Mouse (Mus musculus): ENCODE results near the gene Olfr518. TPM values are rescaled to one million over a fixed set of nuclear protein-coding genes. Genes with fewer than 3 reads are reported as not detected.
A peak's percentile ranks its signal among the peaks of the same experiment; 100 is the strongest.

Olfr518 gene
- polyA plus RNA-seq (2012; rRNA removed) = not detected in 2 replicates

- DNase-seq (ENCODE audit: extremely low spot score in 1 of 2, low spot score in 1 of 2) = no peak
Measured at GRCm38 (mm10) chr7:108884906-108885305, at the start of gene Olfr518. TSS of gene Olfr518 (minus strand) at chr7:108885006.

- DNase-seq (ENCODE audit: extremely low spot score in 1 of 2, low spot score in 1 of 2) = peak; percentile 97 to 99
Measured at GRCm38 (mm10) chr7:108933794-108934731, 49.3 kb upstream of the Olfr518 start, which contains the start of gene Eif3f. TSS of gene Eif3f (plus strand) at chr7:108934417.

GRCm38 (mm10) chr7:108929726-108930393 lies 45.1 kb upstream of the Olfr518 start, which contains the start of gene Nlrp10:
TSS of gene Nlrp10 (minus strand) at chr7:108930178.
- no peak for DNase-seq (ENCODE audit: extremely low spot score in 1 of 2, low spot score in 1 of 2)

- DNase-seq (ENCODE audit: extremely low spot score in 1 of 2, low spot score in 1 of 2) = peak in 1 of 2 experiments; percentile 48
Measured at GRCm38 (mm10) chr7:108928280-108929188, 43.7 kb upstream of the Olfr518 start.

- no peak for DNase-seq (ENCODE audit: extremely low spot score in 1 of 2, low spot score in 1 of 2)
Measured at GRCm38 (mm10) chr7:108927043-108927442, 42.2 kb upstream of the Olfr518 start.

- no peak for DNase-seq (ENCODE audit: extremely low spot score in 1 of 2, low spot score in 1 of 2)
Measured at GRCm38 (mm10) chr7:108903969-108904368, 19.2 kb upstream of the Olfr518 start.

GRCm38 (mm10) chr7:108894320-108894719 lies 9.5 kb upstream of the Olfr518 start, which contains the start of gene Olfr519:
TSS of gene Olfr519 (minus strand) at chr7:108894420.
- DNase-seq (ENCODE audit: extremely low spot score in 1 of 2, low spot score in 1 of 2) = no peak

GRCm38 (mm10) chr7:108872279-108872678 lies 12.5 kb downstream of the Olfr518 start, which contains the start of gene Olfr517:
TSS of gene Olfr517 (minus strand) at chr7:108872379.
- no peak for DNase-seq (ENCODE audit: extremely low spot score in 1 of 2, low spot score in 1 of 2)

- DNase-seq (ENCODE audit: extremely low spot score in 1 of 2, low spot score in 1 of 2) = no peak
Measured at GRCm38 (mm10) chr7:108850429-108850828, 34.4 kb downstream of the Olfr518 start, which contains the start of gene Olfr516. TSS of gene Olfr516 (minus strand) at chr7:108850529.

Other genes with a start within 250 kb of the Olfr518 start
- 0.08 TPM in 1 of 2 replicates, not detected in the other for gene Olfr509, start 233.1 kb downstream of the Olfr518 start, polyA plus RNA-seq (2012; rRNA removed)
- gene Olfr510, start 218.6 kb downstream of the Olfr518 start, polyA plus RNA-seq (2012; rRNA removed) = 0.10 TPM in 1 of 2 replicates, not detected in the other
- not detected in 2 replicates for gene Olfr512, start 171.7 kb downstream of the Olfr518 start, polyA plus RNA-seq (2012; rRNA removed)
- not detected in 2 replicates for gene Olfr513, start 134.0 kb downstream of the Olfr518 start, polyA plus RNA-seq (2012; rRNA removed)
- not detected in 2 replicates for gene Olfr514, start 59.0 kb downstream of the Olfr518 start, polyA plus RNA-seq (2012; rRNA removed)
- not detected in 2 replicates for gene Olfr516, start 34.5 kb downstream of the Olfr518 start, polyA plus RNA-seq (2012; rRNA removed)
- gene Olfr517, start 12.6 kb downstream of the Olfr518 start, polyA plus RNA-seq (2012; rRNA removed) = not detected in 2 replicates
- not detected in 2 replicates for gene Olfr519, start 9.4 kb upstream of the Olfr518 start, polyA plus RNA-seq (2012; rRNA removed)
- 0.66 and 0.71 TPM in 2 replicates for gene Nlrp10, start 45.2 kb upstream of the Olfr518 start, polyA plus RNA-seq (2012; rRNA removed)
- gene Eif3f, start 49.4 kb upstream of the Olfr518 start, polyA plus RNA-seq (2012; rRNA removed) = 104 and 113 TPM in 2 replicates
- gene Tub, start 65.3 kb upstream of the Olfr518 start, polyA plus RNA-seq (2012; rRNA removed) = 111 and 132 TPM in 2 replicates
- gene Ric3, start 198.3 kb upstream of the Olfr518 start, polyA plus RNA-seq (2012; rRNA removed) = 38.7 and 43.3 TPM in 2 replicates